Mouse (Mus musculus) brain, embryonic 14.5 days (tissue): ENCODE results near the gene Nup85.

Source experiments
- CTCF ChIP-seq: fragments of 200-500 bp; IDR thresholded peaks from 2 replicates; pipeline ENCODE4 v1.5.1; 2012; ENCODE audit warnings: inconsistent platforms, mild to moderate bottlenecking, moderate library complexity, borderline replicate concordance; ENCODE audit not compliant: insufficient read depth, insufficient read length; ENCODE audit errors: extremely low read depth
- POLR2A ChIP-seq: fragments of 200-500 bp; IDR thresholded peaks from 2 replicates; pipeline ENCODE4 v1.6.1; 2012; ENCODE audit warnings: mild to moderate bottlenecking, inconsistent platforms, borderline replicate concordance; ENCODE audit not compliant: poor library complexity, insufficient read depth, insufficient read length, severe bottlenecking; ENCODE audit errors: extremely low read depth

DNA sequence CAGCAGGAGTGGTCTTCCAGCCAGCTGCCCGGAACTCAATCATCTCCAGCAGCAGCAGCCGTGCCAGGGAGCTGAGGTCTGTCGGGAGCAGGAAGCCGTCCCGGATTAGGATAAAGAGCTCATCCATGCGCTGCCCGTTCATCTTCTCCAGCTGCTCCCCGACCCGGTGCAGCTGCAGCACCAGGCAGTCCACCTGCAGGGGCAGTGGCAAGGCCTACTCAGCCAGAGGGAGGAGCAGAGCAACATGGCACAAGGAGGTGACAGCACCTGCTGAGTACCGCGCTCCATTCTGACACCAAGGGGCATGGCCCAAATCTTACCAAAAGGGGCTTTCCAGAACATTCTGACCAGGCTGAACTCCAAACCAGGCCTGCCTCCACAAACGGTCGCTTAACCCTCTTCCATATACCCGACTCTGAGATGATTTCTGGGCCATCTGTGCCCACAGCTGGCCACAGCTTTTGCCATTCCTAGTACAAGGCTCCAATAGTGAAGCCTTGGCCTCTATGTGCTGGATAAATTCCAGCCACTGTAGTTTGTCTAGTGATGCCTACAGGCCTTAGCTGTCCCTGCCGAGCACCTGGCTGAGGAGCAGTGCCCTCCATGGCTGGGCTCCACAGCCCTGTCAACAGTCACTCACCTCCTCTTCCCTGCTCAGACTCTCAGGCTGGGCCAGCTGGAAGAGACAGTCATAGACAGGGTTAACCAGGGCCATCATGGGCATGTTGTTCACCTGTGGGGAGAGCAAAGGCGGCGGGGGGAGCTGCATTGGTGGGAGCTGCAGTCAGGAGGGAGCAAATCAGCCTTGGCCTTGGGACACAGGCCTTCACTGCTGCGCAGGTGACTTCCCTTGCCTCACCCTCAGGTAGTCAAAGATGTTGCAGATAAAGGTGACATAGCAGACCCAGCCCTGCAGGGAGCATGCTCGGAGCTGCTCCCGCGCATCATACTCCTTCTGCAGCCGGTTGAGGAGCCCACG is 44.5 kb downstream of the Nup85 start:
- TF ChIP-seq CTCF (no peak), POLR2A (no peak)
